Mouse (Mus musculus) gastrocnemius, postnatal 36 days (tissue): ENCODE measurements around the gene Zbtb22. TPM values are rescaled to one million over a fixed set of nuclear protein-coding genes. Genes with fewer than 3 reads are reported as not detected.
"Not testable (repeated sequence)": the region's sequence is repeated elsewhere in the genome, so short reads cannot be mapped to it uniquely, and the experiment has no call there.

Experiments
- DNase-seq, 2 experiments: peaks; one replicate each; pipeline ENCODE4 v3.0.0; 2022
- intact Hi-C: fragments of 180-260 bp; cut with DNase I; formaldehyde crosslinking; loops from one replicate; pipeline ENCODE4 v1.15.1; 2025
- total RNA-seq, 2 experiments: library from RNA; stranded (reverse); gene quantifications; 2 replicates each; pipeline ENCODE4 v1.2.3; 2021

The Zbtb22 gene
- total RNA-seq, 2 experiments from 2014 or later, result 12.6 to 16.6 TPM

- DNase-seq, result no peak
- intact Hi-C loops, result no loop called here
Measured at GRCm38 (mm10) chr17:33938783-33939182, 23.1 kb downstream of the Zbtb22 start.

- DNase-seq, result peak; percentile 77 to 80
- intact Hi-C loops, result loop anchor here (2.0 kb wide), 1 partner anchor 14 kb away; the partner anchor contains the start of gene Vps52
Measured at GRCm38 (mm10) chr17:33940206-33940805, 24.6 kb downstream of the Zbtb22 start, which contains the start of the genes Pfdn6 and Wdr46. Gene Pfdn6 (minus strand): TSS chr17:33940343. Gene Wdr46 (plus strand): TSS chr17:33940660.

- no peak for DNase-seq
- intact Hi-C loops, result loop anchor here (2.0 kb wide), 1 partner anchor 14 kb away; the partner anchor contains the start of gene Vps52
Measured at GRCm38 (mm10) chr17:33940981-33941380, 25.3 kb downstream of the Zbtb22 start.

GRCm38 (mm10) chr17:33941381-33941780, 25.7 kb downstream of the Zbtb22 start:
- no peak for DNase-seq
- intact Hi-C loops, result loop anchor here (2.0 kb wide), 1 partner anchor 13 kb away; the partner anchor contains the start of gene Vps52

- DNase-seq, result no peak
- intact Hi-C loops, result no loop called here
Measured at GRCm38 (mm10) chr17:33943454-33943853, 27.8 kb downstream of the Zbtb22 start.

- no peak for DNase-seq
- intact Hi-C loops, result no loop called here
Measured at GRCm38 (mm10) chr17:33947430-33948089, 31.9 kb downstream of the Zbtb22 start.

- intact Hi-C loops, result no loop called here
- peak in 1 of 2 experiments; percentile 11 for DNase-seq
Measured at GRCm38 (mm10) chr17:33948090-33948904, 32.6 kb downstream of the Zbtb22 start.

- no peak for DNase-seq
- intact Hi-C loops, result no loop called here
Measured at GRCm38 (mm10) chr17:33948905-33949537, 33.3 kb downstream of the Zbtb22 start.

- no peak for DNase-seq
- intact Hi-C loops, result no loop called here
Measured at GRCm38 (mm10) chr17:33950131-33950625, 34.5 kb downstream of the Zbtb22 start.

- intact Hi-C loops, result no loop called here
Measured at GRCm38 (mm10) chr17:33951021-33951946, 35.6 kb downstream of the Zbtb22 start, which contains the start of gene B3galt4. Gene B3galt4 (minus strand): TSS chr17:33951488.

GRCm38 (mm10) chr17:33952015-33952414, 36.3 kb downstream of the Zbtb22 start:
- DNase-seq, intact Hi-C loops: not testable (repeated sequence)

More at GRCm38 (mm10) chr17:33951021-33951946, 35.6 kb downstream of the Zbtb22 start, which contains the start of gene B3galt4:
- DNase-seq, result peak; percentile 52 to 59

GRCm38 (mm10) chr17:33952879-33953278, 37.2 kb downstream of the Zbtb22 start:
- no peak for DNase-seq
- intact Hi-C loops, result no loop called here

GRCm38 (mm10) chr17:33953310-33953709, 37.6 kb downstream of the Zbtb22 start:
- intact Hi-C loops, result no loop called here
- no peak for DNase-seq

GRCm38 (mm10) chr17:33953961-33954565, 38.4 kb downstream of the Zbtb22 start:
- intact Hi-C loops, result loop anchor here (2.0 kb wide), 1 partner anchor 13 kb away; the partner anchor contains the start of genes Pfdn6 and Wdr46
- DNase-seq, result no peak

- DNase-seq, result no peak
- intact Hi-C loops, result loop anchor here (2.0 kb wide), 1 partner anchor 14 kb away; the partner anchor contains the start of genes Pfdn6 and Wdr46
Measured at GRCm38 (mm10) chr17:33954646-33955554, 39.2 kb downstream of the Zbtb22 start.

GRCm38 (mm10) chr17:33955555-33956214, 40.0 kb downstream of the Zbtb22 start, which contains the start of the genes Vps52 and Rps18:
Gene Vps52 (plus strand): TSS chr17:33955812.
Gene Rps18 (minus strand): TSS chr17:33956001.
- intact Hi-C loops, result loop anchor here (2.0 kb wide), 1 partner anchor 15 kb away; the partner anchor contains the start of genes Pfdn6 and Wdr46
- peak; percentile 90 to 93 for DNase-seq

GRCm38 (mm10) chr17:33956336-33956735, 40.6 kb downstream of the Zbtb22 start:
- intact Hi-C loops, result no loop called here
- DNase-seq, result no peak
